Mouse (Mus musculus) small intestine, adult 2 months (tissue): Measurements from ENCODE around the gene Sorcs1.

ENCODE experiments used
- CTCF ChIP-seq: fragments of 200-500 bp; IDR thresholded peaks from 2 replicates; pipeline ENCODE4 v1.5.1; 2012; ENCODE audit warnings: low read depth, mild to moderate bottlenecking, control low read depth, inconsistent platforms, low read length, moderate library complexity, mixed read lengths; ENCODE audit not compliant: insufficient replicate concordance, insufficient read length; ENCODE audit errors: extremely low read depth
- POLR2A ChIP-seq: fragments of 200-500 bp; IDR thresholded peaks from 2 replicates; pipeline ENCODE4 v1.6.1; 2012; ENCODE audit warnings: low read depth, mild to moderate bottlenecking, control low read depth, inconsistent platforms, low read length, moderate library complexity

- TF ChIP-seq CTCF, result no peak
- no peak for TF ChIP-seq POLR2A
Measured at GRCm38 (mm10) chr19:50597300-50597699, 81.1 kb downstream of the Sorcs1 start.
